Mouse (Mus musculus): ENCODE measurements at regions not wholly inside any gene's neighbourhood (a gene's known extent, or its start where the extent isn't known, plus 50 kb on each side); places are given as distances from the start of the nearest gene placed in this dataset. TPM values are rescaled to one million over a fixed set of nuclear protein-coding genes. Genes with fewer than 3 reads are reported as not detected.

GRCm38 (mm10) chr1:73074525-73074924 is 58.8 kb upstream of the Tnp1 start:
- no peaks in the 10 kb centered on the region for H3K4me1 ChIP-seq (ENCODE audit: control insufficient read depth, insufficient read depth, low read length)
- H3K27me3 ChIP-seq (ENCODE audit: control insufficient read depth, insufficient read depth, low read length): no peaks in the 10 kb centered on the region
- H3K9me3 ChIP-seq (ENCODE audit: control insufficient read depth, low read length): no peaks in the 10 kb centered on the region
- WGBS: 86% methylated on average over 3 of the region's 3 CpGs
- no peaks in the 10 kb centered on the region for H3K36me3 ChIP-seq (ENCODE audit: control insufficient read depth, insufficient read depth, low read length)
- no peak overlapping the region for H3K9ac ChIP-seq (replicated peaks; ENCODE audit: low read length)
- ATAC-seq (ENCODE audit: low FRiP score, low TSS enrichment) (no peak), DNase-seq (no peak)
- H3K4me3 ChIP-seq (replicated peaks; ENCODE audit: low read depth, low read length): no peak overlapping the region
- H3K4me2 ChIP-seq (ENCODE audit: low read length): no peak overlapping the region
- H3K27ac ChIP-seq (replicated peaks; ENCODE audit: low read depth, low read length): no peak overlapping the region

- 88% methylated on average over 5 of the region's 5 CpGs for WGBS
- Histone ChIP-seq H3K27ac (replicated peaks; ENCODE audit: low read depth, low read length) (no peak overlapping the region), H3K9me3 (ENCODE audit: control insufficient read depth, low read length) (no peaks in the 10 kb centered on the region), H3K4me3 (replicated peaks; ENCODE audit: low read depth, low read length) (no peak overlapping the region), H3K4me1 (ENCODE audit: control insufficient read depth, insufficient read depth, low read length) (no peaks in the 10 kb centered on the region), H3K4me2 (ENCODE audit: low read length) (no peak overlapping the region), H3K27me3 (ENCODE audit: control insufficient read depth, insufficient read depth, low read length) (no peaks in the 10 kb centered on the region), H3K9ac (replicated peaks; ENCODE audit: low read length) (no peak overlapping the region), H3K36me3 (ENCODE audit: control insufficient read depth, insufficient read depth, low read length) (no peaks in the 10 kb centered on the region)
- ATAC-seq (ENCODE audit: low FRiP score, low TSS enrichment) (no peak), DNase-seq (no peak)
Observed at GRCm38 (mm10) chr1:73072237-73072904, 56.7 kb upstream of the Tnp1 start.

DNA sequence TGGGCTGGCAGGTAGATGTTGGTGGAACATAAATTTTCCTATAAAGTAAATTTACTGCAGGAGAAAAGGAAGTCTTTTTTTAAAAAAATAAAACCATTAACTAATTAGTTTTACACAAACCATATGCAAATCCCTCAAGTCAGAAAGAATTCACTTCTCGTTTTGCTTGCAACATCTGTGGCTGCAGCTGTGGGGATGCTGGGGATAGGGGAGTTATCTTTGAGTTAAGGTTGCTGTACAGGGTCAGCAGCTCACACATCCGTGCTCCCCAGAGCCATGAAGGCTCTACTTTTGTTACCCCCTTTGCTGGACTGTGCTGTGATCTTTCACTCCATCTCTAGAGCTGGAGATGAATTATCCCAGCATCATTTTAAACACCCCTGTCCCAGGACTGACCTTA is 54.4 kb upstream of the Tnp1 start:
- DNase-seq (no peak), ATAC-seq (ENCODE audit: low FRiP score, low TSS enrichment) (no peak)
- no peak overlapping the region for H3K27ac ChIP-seq (replicated peaks; ENCODE audit: low read depth, low read length)
- H3K9me3 ChIP-seq (ENCODE audit: control insufficient read depth, low read length): no peaks in the 10 kb centered on the region
- no peaks in the 10 kb centered on the region for H3K4me1 ChIP-seq (ENCODE audit: control insufficient read depth, insufficient read depth, low read length)
- H3K36me3 ChIP-seq (ENCODE audit: control insufficient read depth, insufficient read depth, low read length): no peaks in the 10 kb centered on the region
- H3K4me3 ChIP-seq (replicated peaks; ENCODE audit: low read depth, low read length): no peak overlapping the region
- H3K9ac ChIP-seq (replicated peaks; ENCODE audit: low read length): no peak overlapping the region
- 69% methylated on average over 2 of the region's 2 CpGs for WGBS
- H3K27me3 ChIP-seq (ENCODE audit: control insufficient read depth, insufficient read depth, low read length): no peaks in the 10 kb centered on the region
- H3K4me2 ChIP-seq (ENCODE audit: low read length): no peak overlapping the region

Small RNAs in the stretch of these regions (microRNA-seq; reads per million reads assigned to microRNA genes)
- gene Mir6351: not detected

Measured in midbrain, embryonic 14.5 days (tissue).